Mouse (Mus musculus): Measurements from ENCODE around the gene Igsf21.

Gene Igsf21

DNA sequence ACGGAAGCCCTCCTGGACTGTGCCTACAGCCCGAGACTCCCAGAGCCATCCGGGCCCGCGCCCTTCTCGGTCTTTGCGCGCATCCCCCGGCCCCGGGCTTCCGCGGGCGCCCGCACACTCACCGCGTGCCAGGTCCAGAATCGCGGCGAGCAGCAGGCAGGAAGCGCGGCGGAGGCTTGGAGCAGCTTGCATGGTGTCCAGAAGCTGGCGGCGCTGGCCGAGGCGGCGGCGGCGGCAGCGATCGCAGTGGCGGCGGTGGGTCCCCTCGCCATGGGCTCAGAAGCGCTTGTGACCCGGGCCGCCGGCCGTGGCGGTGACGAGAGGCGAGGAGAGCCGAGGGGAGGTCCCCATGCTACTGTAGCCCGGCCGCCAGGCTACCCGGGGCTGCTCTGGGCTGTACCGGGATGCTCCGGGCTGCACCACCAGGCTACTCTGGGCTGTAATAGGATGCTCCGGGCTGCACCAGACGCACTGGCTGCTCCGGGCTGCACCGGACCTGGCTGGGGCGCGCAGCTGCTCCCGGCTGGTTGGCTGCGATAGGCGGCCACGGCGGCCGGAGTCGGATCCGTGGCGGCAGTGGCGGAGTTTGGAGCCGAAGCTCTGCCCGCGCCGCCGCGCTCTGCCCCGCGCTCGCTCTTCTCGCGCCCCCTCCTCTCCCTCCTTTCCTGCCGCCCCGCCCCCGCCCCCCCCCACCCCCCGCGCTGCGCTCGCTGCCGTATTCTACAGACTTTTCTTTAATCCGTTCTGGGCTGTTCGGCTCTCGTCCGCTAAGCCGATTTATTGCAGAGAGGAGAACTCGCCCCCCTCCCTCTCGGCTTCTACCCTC is at the start of gene Igsf21:
TSS of gene Igsf21 (minus strand) at position 605 of the 826 bp plus-strand sequence.
- DNase-seq (ENCODE audit: low read depth, low spot score) = peak; percentile 66

DNA sequence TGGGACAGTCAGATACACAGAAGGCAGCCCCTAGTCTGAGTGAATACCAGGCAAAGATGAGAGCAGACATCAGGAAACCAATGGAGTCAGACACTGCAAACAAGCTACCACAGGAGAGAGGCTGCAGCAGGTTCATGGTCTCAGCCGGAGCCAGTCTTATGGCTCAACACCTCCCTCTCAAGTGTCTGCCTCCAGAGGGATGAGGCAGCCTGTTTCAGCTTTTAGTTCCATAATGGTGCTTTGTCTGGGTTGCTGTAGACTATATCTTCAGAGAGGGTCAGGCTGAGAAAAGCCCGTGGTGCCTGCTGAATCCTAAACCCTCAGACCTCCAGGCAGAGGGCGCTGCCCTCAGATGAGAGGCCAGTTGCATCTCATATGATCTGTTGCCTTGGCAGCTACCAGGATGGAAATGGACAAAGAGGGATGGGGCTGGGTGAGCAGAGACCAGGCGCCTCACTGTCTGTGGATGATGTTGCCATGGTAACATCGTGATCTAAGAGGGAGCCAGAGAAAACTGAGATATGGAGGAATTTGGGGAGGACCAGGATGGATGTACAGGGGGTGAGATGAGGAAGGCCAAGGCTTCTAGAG is 39.2 kb upstream of the Igsf21 start:
- DNase-seq (ENCODE audit: low read depth, low spot score) = peak; percentile 81

DNA sequence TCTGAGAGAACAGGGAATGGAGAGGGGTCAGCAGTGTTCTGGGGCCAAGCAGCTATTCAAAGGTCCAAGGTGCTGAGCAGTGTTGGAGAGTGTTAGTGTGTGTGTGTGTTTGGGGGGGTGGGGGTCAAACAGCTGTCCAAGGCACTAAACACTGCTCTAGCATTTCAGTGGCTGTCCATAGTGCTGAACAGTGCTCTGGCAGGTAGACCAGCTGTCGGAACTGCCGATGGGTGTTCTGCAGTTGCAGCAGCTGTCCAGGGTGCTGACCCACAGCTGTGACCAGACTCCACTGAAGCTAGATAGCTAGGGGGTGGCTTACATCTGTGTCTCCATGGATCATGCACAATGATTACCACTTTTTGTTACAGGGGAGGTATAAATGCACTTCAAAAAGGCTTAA is 36.8 kb upstream of the Igsf21 start:
- no peak for DNase-seq (ENCODE audit: low read depth, low spot score)

DNA sequence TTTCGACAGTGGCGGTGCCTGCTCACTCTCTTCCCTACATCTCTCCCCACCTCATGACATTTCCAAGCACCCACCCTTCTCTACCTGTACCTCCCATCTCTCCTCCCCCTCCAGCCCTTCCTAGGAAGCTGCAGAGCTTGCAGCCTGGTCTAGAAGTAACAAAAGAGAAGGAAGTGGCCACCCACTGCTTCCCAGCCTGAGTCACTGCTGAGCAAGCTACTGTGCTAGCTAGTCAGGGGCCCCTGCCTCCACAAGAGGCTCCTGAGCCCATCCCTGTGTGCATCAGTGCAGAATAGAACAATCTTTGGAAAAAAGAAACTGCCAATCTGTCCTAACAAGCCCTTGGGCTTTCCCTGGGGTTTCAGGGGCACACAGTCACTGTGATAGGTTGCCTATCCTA is 31.7 kb upstream of the Igsf21 start:
- DNase-seq (ENCODE audit: low read depth, low spot score) = peak; percentile 85

DNA sequence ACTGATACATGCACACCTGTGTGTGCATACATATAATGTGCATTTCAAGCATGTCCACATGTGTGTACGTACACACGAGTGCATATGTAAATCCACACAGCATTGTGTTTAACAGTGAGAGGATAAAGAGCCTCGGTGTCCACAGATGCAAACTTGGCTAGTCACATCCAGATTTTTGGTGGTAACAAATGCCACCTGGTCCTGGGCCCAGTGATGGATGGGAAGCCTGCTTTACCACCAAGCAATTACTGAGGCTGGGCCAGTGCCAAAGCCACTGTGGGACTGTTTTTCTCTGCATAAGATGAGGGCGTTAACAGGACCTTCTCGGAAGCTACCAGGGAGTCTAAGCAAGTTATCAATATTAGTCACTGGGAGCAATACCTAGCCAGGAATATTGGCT is 25.3 kb upstream of the Igsf21 start:
- DNase-seq (ENCODE audit: low read depth, low spot score) = peak; percentile 33

DNA sequence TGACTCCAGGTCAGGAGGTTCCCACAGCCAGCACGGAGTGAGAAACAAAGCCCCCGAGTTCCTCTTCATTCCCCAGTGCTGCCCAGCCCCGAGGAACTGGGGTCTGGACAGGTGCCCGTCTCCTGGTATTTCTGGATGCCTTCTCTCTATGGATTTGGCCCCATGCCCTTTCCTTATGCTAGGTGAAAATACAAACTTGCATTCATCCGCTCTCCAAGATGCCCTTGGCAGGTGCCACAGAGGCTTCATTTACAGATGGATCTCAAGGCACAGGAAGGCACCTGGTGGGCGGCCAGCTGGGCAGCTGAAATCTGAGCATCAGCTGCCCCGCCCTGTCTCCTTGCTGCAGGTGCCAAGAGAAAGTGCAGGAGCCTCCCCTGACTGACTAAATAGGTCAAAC is 23.9 kb upstream of the Igsf21 start:
- DNase-seq (ENCODE audit: low read depth, low spot score) = peak; percentile 96

DNA sequence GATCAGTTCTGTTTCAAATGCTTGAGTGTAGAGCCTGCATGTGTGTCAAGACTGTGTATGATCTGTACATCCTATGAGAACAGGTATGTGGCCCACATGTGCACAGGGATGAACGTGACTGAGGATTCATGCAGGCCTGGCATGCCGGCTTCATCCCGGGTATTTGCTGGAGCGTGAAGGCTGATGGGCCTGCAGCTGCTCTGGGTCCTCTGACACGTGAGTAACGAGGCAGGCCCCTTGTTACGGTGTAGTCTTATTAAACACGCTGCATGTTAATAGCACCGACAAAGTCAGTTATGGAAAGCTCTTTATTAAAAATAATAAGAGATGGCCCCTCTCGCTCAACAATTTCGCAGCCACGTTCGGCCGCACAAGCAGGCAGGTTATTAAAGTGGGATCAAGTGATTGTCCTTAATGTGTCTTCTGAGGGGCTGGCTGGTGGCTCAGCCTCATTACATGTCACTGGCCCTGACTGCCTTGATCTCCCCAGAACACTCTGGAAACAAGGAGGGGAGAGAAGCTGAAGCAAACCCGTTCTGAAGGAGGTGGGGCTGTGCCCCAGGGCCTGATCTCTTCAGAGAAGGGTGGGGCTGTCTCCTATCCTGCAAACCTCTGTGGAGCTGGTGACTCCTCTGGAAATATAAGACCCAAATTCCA is 22.7 kb upstream of the Igsf21 start:
- DNase-seq (ENCODE audit: low read depth, low spot score) = no peak

DNA sequence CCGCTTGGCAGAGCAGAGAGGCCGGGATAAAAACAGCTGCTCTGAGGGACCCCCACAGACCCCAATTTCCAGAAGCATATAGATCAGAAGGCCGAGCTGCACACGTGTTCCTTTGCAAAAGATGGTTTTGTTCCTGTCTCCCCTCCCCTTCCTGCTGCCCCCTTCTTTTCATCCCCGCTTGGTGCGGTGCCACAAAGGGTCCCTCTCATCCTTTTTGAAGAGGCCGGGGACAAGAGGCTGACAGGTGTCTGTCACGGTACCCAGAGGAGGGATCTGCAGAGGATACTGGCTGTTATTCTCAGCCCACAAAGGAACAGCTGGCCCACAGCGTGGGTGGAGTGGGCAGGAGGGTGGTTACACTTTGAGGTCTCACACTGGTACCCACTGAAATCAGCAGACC is 21.3 kb upstream of the Igsf21 start:
- DNase-seq (ENCODE audit: low read depth, low spot score) = no peak

DNA sequence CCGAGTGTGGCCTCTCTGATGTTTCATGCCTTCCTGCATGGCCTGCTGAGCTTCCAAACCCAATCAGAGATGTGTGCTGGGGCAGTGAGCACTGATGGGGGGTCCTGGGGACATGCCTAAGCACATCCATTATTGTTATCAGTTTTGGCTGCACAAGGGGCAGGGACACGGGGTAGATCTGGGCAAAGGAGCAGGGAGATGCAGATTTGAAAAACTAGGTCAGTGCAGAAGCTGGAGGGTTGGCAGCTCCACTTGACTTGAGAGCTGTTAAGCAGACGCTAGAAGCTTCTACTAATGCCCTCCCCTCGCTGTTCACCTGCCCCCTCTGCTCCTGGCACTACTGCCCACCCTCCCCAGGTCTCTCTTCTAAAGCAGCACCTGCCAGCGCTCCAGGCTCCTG is 20.5 kb upstream of the Igsf21 start:
- DNase-seq (ENCODE audit: low read depth, low spot score) = peak; percentile 54

DNA sequence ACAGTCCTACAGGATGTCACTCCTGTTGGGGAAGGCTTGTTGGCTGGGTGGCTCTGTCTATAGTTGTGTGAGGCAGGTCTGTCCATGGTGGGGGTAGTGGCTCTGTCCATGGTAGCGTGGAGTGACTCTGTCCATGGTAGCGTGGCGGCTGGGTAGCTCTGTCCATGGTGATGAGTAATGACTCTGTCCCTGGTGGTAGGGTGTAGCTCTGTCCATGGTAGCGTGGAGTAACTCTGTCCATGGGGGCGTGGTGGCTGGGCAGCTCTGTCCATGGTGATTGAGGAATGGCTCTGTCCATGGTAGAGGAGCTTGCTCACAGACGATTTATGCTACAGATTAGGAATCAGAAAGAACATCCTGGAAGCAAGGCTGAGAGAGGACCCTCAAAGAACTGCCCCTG is 12.4 kb upstream of the Igsf21 start:
- no peak for DNase-seq (ENCODE audit: low read depth, low spot score)

DNA sequence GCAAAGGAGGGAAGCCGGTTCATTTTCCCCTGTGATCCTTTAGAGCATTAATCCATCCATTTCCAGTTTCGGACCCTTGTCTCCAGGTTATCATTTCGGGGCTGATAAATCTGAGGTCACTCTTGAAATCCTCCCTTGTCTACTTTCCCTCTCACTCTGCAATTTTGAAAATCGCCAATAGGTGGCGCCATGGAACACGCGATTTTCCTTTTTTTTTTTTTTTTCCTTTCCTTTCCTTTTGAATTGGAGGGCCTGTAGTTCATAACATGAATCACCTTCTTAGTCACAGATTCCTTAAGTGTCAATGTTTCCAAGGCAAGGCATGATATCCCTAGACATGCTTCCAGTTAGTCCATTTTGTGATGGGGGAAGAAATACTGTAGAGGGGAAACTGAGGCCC is 5.8 kb upstream of the Igsf21 start:
- DNase-seq (ENCODE audit: low read depth, low spot score) = peak; percentile 63

DNA sequence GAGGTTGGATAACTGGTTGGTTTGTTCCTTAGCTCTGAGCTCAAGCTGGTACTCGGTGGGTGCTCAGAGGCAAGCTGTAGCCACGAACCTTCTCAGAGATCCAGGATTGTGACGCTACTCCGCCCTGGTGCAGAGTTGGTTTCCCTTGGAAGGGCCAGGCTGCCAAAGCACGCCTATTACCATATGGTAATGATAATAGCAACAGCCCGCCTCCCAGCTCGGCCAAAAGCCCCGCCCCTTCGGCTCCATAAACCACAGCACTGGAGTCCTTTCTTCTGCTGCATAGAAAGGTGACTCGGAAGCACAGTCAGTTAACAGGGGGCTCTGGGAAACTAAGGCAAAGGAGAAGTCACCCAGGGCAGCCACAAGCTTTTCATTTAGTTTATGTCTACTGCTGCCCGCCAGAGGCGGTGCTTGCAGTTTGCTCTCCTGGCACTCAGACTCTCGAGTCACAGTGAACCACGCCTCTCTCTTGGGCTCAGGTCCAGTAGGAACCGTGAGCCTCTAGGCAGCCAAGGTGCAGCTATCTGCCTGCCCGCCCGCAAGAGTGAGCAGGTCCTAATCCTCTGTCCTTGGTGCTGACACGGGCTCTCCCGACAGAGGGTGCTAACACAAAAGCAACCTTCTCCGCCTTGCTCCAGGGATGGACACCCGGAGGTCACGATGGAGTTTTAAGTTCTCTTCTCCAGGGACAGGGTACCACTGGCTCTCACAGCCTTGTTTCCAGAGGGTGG is 2.6 kb upstream of the Igsf21 start:
- DNase-seq (ENCODE audit: low read depth, low spot score) = peak; percentile 88

DNA sequence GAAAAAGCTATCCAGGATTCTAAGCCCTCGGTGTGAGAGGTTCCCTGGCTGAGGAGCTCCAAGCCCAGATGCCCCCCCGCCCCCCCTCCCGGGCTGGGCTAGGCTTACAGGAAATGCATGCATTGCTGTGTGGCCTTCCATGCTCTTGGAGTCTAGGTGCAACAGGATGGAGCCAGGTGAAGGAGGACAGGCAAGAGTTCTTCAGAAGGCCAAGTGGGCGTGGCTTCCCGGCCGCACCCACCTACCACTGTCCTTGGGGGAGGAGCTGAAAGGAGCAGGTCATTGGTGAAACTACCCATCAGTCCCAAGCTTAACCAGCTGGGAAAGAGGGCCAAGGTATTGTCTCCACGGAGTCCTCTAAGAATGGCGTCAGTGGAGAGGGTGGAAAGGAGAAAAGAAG is 1.8 kb upstream of the Igsf21 start:
- DNase-seq (ENCODE audit: low read depth, low spot score) = no peak

DNA sequence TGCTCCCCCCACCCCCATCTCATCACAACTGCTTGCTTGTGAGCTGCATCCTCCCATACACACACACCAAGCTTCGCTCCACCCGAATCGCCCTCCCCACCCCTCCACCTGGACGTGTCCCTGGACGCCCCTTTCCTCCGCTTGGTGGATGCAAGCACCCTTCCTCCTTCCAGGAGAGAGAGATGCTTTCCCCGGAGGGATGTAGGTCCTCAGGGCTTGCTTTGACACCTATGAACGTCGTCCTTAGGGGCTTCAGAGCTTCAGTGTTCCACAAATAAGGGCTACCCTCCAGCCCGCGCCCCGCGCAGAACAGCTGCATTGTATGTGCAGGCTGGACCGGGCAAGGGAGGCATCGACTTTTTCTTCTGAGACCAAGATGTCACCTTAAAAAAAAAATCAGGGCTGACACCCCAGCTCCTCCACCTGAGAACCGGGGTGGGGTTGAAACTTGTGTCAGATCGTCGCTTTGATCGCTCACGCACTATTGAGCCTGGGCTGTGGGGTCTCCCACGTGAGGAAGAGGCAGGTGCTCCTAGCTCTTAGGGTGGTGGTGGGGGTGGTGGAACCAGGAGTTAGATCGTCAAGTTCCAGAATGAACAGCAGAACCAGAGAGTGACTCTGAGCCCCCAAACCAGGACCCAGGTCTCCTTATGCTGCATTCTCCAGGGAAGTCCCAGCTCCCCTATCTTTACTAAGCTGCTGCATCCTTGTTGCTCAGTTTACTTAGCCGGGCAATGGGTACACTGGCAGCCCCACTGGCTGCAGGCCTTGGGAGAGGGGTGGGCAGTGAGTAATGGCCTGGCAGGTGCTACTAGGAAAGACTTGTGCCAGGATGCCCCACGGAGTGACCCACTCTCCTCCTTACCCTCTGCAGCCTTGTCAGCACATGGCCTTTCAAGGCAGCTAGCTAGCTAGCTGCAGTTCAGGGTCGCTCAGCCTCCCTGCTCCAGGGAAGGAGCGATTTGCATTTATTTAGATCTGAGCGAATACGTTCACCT is 721 bp upstream of the Igsf21 start:
- no peak for DNase-seq (ENCODE audit: low read depth, low spot score)

DNA sequence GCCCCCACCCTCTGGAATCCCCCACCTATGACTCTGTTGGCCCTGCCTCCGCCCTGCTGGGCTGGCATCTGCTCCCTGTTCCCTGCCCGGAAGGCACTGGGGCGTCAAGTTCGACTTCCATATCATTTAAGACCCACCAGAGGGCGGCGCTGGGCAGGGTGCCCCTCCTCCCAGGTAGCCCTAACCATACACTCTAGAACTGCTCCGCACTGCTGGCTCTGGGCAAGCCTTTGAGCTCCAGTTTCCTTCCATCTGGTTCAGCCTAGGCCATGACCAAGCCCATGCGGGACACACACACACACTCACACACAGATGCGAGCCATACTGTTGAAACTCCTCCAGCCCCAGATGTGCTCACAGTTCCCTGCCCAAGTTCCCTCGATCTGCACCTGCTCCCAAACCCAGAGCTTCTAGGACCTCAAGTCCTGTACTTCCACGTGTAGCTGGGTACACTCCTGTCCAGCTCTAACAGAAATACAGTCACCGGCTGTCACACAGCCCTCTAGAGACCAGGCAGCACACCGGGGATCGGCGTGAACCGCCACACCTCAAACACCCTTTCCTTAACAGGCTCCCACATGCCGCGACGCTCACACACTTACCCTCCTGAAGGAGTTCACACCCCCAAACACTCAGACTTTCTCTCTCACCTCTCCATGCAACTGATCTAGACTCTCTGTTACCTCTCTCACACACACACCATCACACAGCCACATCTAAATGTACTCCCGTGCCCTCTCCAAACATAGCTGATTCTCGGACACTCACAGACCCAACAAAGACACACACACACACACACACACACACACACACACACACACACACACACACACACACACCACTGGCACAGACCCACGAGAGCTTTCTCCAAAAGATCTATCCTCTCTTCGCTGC is 1.1 kb downstream of the Igsf21 start:
- DNase-seq (ENCODE audit: low read depth, low spot score) = peak; percentile 90

DNA sequence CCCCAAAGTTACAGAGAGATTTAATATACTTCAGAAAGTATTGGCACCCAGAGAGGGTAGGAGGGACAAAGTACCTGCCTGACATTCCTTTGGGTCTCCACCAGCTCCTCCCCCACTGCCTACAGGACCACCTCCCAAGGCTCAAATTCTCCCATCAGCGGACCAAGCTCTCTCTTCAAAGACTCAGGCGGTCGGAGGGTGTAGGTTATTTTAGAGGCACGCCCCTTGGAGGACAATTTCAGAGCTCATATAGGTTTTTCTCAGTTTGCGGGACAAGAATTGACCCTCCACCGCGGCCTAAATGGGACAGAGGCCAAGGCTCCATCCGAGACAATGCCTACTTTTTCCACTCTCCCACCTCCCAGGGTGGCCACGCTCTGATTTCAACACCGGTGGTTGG is 1.7 kb downstream of the Igsf21 start:
- DNase-seq (ENCODE audit: low read depth, low spot score) = no peak

DNA sequence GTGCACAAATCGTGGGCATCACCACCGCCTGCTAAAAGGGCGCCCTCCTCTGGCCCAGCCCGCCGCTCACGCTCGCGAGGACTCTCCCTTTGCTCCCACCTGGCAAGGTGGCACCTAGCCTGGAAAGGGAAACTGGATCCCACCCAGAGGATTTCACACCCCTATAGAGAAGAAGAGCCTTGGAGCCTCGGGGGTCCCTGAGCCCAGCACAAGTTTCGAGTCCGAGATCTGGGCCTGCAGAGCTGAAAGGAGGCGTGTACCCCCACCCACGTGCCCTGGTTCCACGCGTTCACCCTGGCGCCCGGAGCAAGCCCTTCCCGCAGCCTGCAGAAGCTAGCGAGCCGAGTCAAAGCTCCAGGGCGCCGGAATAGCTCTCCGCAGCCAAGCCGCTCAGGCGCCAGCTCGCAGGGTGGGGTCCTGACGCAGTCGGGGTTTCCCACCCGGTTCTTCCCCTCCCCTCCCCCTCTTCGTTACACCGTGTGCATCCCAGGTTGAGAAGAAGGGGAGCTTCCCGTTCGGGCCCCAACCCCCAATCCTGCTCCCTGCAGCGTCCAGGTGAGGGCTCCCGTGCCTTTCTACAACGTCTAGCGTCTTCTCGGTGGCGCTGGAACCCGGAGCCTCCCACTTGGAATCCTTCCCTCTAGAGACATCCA is 2.3 kb downstream of the Igsf21 start:
- peak; percentile 71 for DNase-seq (ENCODE audit: low read depth, low spot score)

DNA sequence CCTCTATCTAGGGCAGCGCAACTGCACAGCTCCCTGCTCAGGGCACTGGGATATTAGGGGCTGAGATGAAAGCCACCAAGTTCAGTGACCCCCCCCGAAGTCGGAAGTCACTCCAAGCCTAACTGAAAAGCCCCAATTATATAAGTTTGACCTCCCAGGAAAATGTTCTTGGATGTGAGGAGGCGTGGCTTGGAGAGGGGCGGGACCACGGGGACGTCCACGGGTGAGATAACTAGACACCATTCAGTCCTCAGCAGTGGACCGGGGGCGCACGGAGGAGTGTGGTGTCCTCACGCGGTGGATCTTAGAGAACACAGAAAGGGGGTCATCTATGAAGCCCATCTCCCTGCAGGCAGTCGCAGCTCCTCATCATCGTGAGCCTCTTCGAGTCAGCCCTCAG is 3.4 kb downstream of the Igsf21 start:
- peak; percentile 29 for DNase-seq (ENCODE audit: low read depth, low spot score)

DNA sequence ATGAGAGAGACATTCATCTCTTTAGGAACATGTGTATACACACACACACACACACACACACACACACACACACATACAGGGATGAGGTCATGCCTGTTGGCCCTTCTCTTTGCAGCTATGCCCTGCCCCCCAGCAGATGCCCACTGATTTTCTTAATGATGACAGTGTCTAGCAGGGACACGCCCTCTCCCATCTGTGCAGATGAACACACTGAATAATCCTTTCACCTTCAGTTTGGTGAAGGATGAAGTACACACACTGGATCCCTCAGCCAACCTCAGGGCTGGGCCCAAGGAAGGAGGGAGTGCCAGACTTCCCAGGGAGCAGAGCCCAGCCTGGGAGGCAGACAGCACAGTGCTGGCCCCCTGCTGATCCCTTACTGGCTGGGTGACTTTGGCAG is 4.3 kb downstream of the Igsf21 start:
- DNase-seq (ENCODE audit: low read depth, low spot score) = no peak

Measured in brain, adult 2 months (tissue).